Mouse (Mus musculus): ENCODE results near the gene Ntrk3. TPM values are rescaled to one million over a fixed set of nuclear protein-coding genes. Genes with fewer than 3 reads are reported as not detected.

The Ntrk3 gene
- polyA plus RNA-seq, 1 experiment from 2014 or later, result 7.3 TPM

- H3K36me3 ChIP-seq (ENCODE audit: control insufficient read depth, insufficient read depth, low read length), result no peaks in the 10 kb centered on the region
- no peak overlapping the region for H3K4me2 ChIP-seq (ENCODE audit: low read depth, low read length, severe bottlenecking)
- no peaks in the 10 kb centered on the region for H3K4me1 ChIP-seq (replicated peaks; ENCODE audit: control insufficient read depth, insufficient read depth, low read length)
- WGBS, result 89% methylated on average over 6 of the region's 6 CpGs
- ATAC-seq (replicated peaks; ENCODE audit: low FRiP score), result no peak
- H3K9me3 ChIP-seq (ENCODE audit: control insufficient read depth, low read length), result no peaks in the 10 kb centered on the region
- no peak overlapping the region for H3K27ac ChIP-seq (ENCODE audit: low read depth, low read length)
- H3K4me3 ChIP-seq (ENCODE audit: low read depth, low read length), result no peak overlapping the region
- DNase-seq (ENCODE audit: low spot score), result no peak
- H3K27me3 ChIP-seq (ENCODE audit: control insufficient read depth, insufficient read depth, low read length), result no peaks in the 10 kb centered on the region
- H3K9ac ChIP-seq (ENCODE audit: low read length), result no peak overlapping the region
These were observed 68.9 kb downstream of the Ntrk3 start for GRCm38 (mm10) chr7:78668916-78669315.

- Histone ChIP-seq H3K4me1 (replicated peaks; ENCODE audit: control insufficient read depth, insufficient read depth, low read length) (no peaks in the 10 kb centered on the region), H3K27me3 (ENCODE audit: control insufficient read depth, insufficient read depth, low read length) (no peaks in the 10 kb centered on the region), H3K36me3 (ENCODE audit: control insufficient read depth, insufficient read depth, low read length) (no peaks in the 10 kb centered on the region), H3K27ac (ENCODE audit: low read depth, low read length) (no peak overlapping the region), H3K9me3 (ENCODE audit: control insufficient read depth, low read length) (no peaks in the 10 kb centered on the region), H3K4me3 (ENCODE audit: low read depth, low read length) (no peak overlapping the region), H3K4me2 (ENCODE audit: low read depth, low read length, severe bottlenecking) (no peak overlapping the region), H3K9ac (ENCODE audit: low read length) (no peak overlapping the region)
- 87% methylated on average over 6 of the region's 6 CpGs for WGBS
- DNase-seq (ENCODE audit: low spot score) (no peak), ATAC-seq (replicated peaks; ENCODE audit: low FRiP score) (no peak)
These were observed 69.7 kb downstream of the Ntrk3 start for GRCm38 (mm10) chr7:78668003-78668635.

- Histone ChIP-seq H3K36me3 (ENCODE audit: control insufficient read depth, insufficient read depth, low read length) (no peaks in the 10 kb centered on the region), H3K9ac (ENCODE audit: low read length) (no peak overlapping the region), H3K27ac (ENCODE audit: low read depth, low read length) (no peak overlapping the region), H3K9me3 (ENCODE audit: control insufficient read depth, low read length) (no peaks in the 10 kb centered on the region), H3K27me3 (ENCODE audit: control insufficient read depth, insufficient read depth, low read length) (no peaks in the 10 kb centered on the region), H3K4me3 (ENCODE audit: low read depth, low read length) (no peak overlapping the region), H3K4me1 (replicated peaks; ENCODE audit: control insufficient read depth, insufficient read depth, low read length) (no peaks in the 10 kb centered on the region), H3K4me2 (ENCODE audit: low read depth, low read length, severe bottlenecking) (no peak overlapping the region)
- ATAC-seq (replicated peaks; ENCODE audit: low FRiP score) (no peak), DNase-seq (ENCODE audit: low spot score) (no peak)
- 63% methylated on average over 7 of the region's 7 CpGs for WGBS
These were observed 77.0 kb downstream of the Ntrk3 start for GRCm38 (mm10) chr7:78660832-78661231.

GRCm38 (mm10) chr7:78659846-78660245, 78.0 kb downstream of the Ntrk3 start:
- ATAC-seq (replicated peaks; ENCODE audit: low FRiP score), result no peak
- Histone ChIP-seq H3K27me3 (ENCODE audit: control insufficient read depth, insufficient read depth, low read length) (no peaks in the 10 kb centered on the region), H3K4me2 (ENCODE audit: low read depth, low read length, severe bottlenecking) (no peak overlapping the region), H3K9ac (ENCODE audit: low read length) (no peak overlapping the region), H3K4me3 (ENCODE audit: low read depth, low read length) (no peak overlapping the region), H3K36me3 (ENCODE audit: control insufficient read depth, insufficient read depth, low read length) (no peaks in the 10 kb centered on the region), H3K4me1 (replicated peaks; ENCODE audit: control insufficient read depth, insufficient read depth, low read length) (no peaks in the 10 kb centered on the region), H3K27ac (ENCODE audit: low read depth, low read length) (no peak overlapping the region), H3K9me3 (ENCODE audit: control insufficient read depth, low read length) (no peaks in the 10 kb centered on the region)
- no peak for DNase-seq (ENCODE audit: low spot score)
- 91% methylated on average over 2 of the region's 2 CpGs for WGBS

- Histone ChIP-seq H3K27ac (ENCODE audit: low read depth, low read length) (no peak overlapping the region), H3K9ac (ENCODE audit: low read length) (no peak overlapping the region), H3K4me3 (ENCODE audit: low read depth, low read length) (no peak overlapping the region), H3K4me1 (replicated peaks; ENCODE audit: control insufficient read depth, insufficient read depth, low read length) (no peaks in the 10 kb centered on the region), H3K9me3 (ENCODE audit: control insufficient read depth, low read length) (no peaks in the 10 kb centered on the region), H3K4me2 (ENCODE audit: low read depth, low read length, severe bottlenecking) (no peak overlapping the region), H3K36me3 (ENCODE audit: control insufficient read depth, insufficient read depth, low read length) (no peaks in the 10 kb centered on the region), H3K27me3 (ENCODE audit: control insufficient read depth, insufficient read depth, low read length) (no peaks in the 10 kb centered on the region)
- no peak for ATAC-seq (replicated peaks; ENCODE audit: low FRiP score)
- DNase-seq (ENCODE audit: low spot score), result no peak
- WGBS, result 58% methylated on average over 10 of the region's 10 CpGs
These were observed 79.8 kb downstream of the Ntrk3 start for GRCm38 (mm10) chr7:78658026-78658425.

GRCm38 (mm10) chr7:78656181-78656580, 81.6 kb downstream of the Ntrk3 start:
- H3K9me3 ChIP-seq (ENCODE audit: control insufficient read depth, low read length), result no peaks in the 10 kb centered on the region
- no peak overlapping the region for H3K4me2 ChIP-seq (ENCODE audit: low read depth, low read length, severe bottlenecking)
- H3K4me3 ChIP-seq (ENCODE audit: low read depth, low read length), result no peak overlapping the region
- H3K4me1 ChIP-seq (replicated peaks; ENCODE audit: control insufficient read depth, insufficient read depth, low read length), result no peaks in the 10 kb centered on the region
- H3K36me3 ChIP-seq (ENCODE audit: control insufficient read depth, insufficient read depth, low read length), result no peaks in the 10 kb centered on the region
- WGBS, result 54% methylated on average over 3 of the region's 3 CpGs
- DNase-seq (ENCODE audit: low spot score) (no peak), ATAC-seq (replicated peaks; ENCODE audit: low FRiP score) (no peak)
- no peak overlapping the region for H3K9ac ChIP-seq (ENCODE audit: low read length)
- no peak overlapping the region for H3K27ac ChIP-seq (ENCODE audit: low read depth, low read length)
- no peaks in the 10 kb centered on the region for H3K27me3 ChIP-seq (ENCODE audit: control insufficient read depth, insufficient read depth, low read length)

GRCm38 (mm10) chr7:78653686-78654085, 84.1 kb downstream of the Ntrk3 start:
- no peaks in the 10 kb centered on the region for H3K36me3 ChIP-seq (ENCODE audit: control insufficient read depth, insufficient read depth, low read length)
- no peaks in the 10 kb centered on the region for H3K27me3 ChIP-seq (ENCODE audit: control insufficient read depth, insufficient read depth, low read length)
- no peak overlapping the region for H3K9ac ChIP-seq (ENCODE audit: low read length)
- ATAC-seq (replicated peaks; ENCODE audit: low FRiP score), result no peak
- H3K9me3 ChIP-seq (ENCODE audit: control insufficient read depth, low read length), result no peaks in the 10 kb centered on the region
- no peaks in the 10 kb centered on the region for H3K4me1 ChIP-seq (replicated peaks; ENCODE audit: control insufficient read depth, insufficient read depth, low read length)
- no peak overlapping the region for H3K27ac ChIP-seq (ENCODE audit: low read depth, low read length)
- H3K4me3 ChIP-seq (ENCODE audit: low read depth, low read length), result no peak overlapping the region
- WGBS, result 50% methylated on average over 4 of the region's 4 CpGs
- H3K4me2 ChIP-seq (ENCODE audit: low read depth, low read length, severe bottlenecking), result no peak overlapping the region
- no peak for DNase-seq (ENCODE audit: low spot score)

GRCm38 (mm10) chr7:78652296-78652695, 85.5 kb downstream of the Ntrk3 start:
- Histone ChIP-seq H3K27me3 (ENCODE audit: control insufficient read depth, insufficient read depth, low read length) (no peaks in the 10 kb centered on the region), H3K9ac (ENCODE audit: low read length) (no peak overlapping the region), H3K4me1 (replicated peaks; ENCODE audit: control insufficient read depth, insufficient read depth, low read length) (no peaks in the 10 kb centered on the region), H3K9me3 (ENCODE audit: control insufficient read depth, low read length) (no peaks in the 10 kb centered on the region), H3K27ac (ENCODE audit: low read depth, low read length) (no peak overlapping the region), H3K4me2 (ENCODE audit: low read depth, low read length, severe bottlenecking) (no peak overlapping the region), H3K36me3 (ENCODE audit: control insufficient read depth, insufficient read depth, low read length) (no peaks in the 10 kb centered on the region), H3K4me3 (ENCODE audit: low read depth, low read length) (no peak overlapping the region)
- ATAC-seq (replicated peaks; ENCODE audit: low FRiP score) (no peak), DNase-seq (ENCODE audit: low spot score) (no peak)
- WGBS, result 67% methylated on average over 1 of the region's 1 CpGs

GRCm38 (mm10) chr7:78651540-78651939, 86.3 kb downstream of the Ntrk3 start:
- DNase-seq (ENCODE audit: low spot score), result no peak
- Histone ChIP-seq H3K27me3 (ENCODE audit: control insufficient read depth, insufficient read depth, low read length) (no peaks in the 10 kb centered on the region), H3K27ac (ENCODE audit: low read depth, low read length) (no peak overlapping the region), H3K4me1 (replicated peaks; ENCODE audit: control insufficient read depth, insufficient read depth, low read length) (no peaks in the 10 kb centered on the region), H3K4me2 (ENCODE audit: low read depth, low read length, severe bottlenecking) (no peak overlapping the region), H3K9me3 (ENCODE audit: control insufficient read depth, low read length) (no peaks in the 10 kb centered on the region), H3K4me3 (ENCODE audit: low read depth, low read length) (no peak overlapping the region), H3K36me3 (ENCODE audit: control insufficient read depth, insufficient read depth, low read length) (no peaks in the 10 kb centered on the region), H3K9ac (ENCODE audit: low read length) (no peak overlapping the region)
- ATAC-seq (replicated peaks; ENCODE audit: low FRiP score), result no peak
- 54% methylated on average over 1 of the region's 1 CpGs for WGBS
